Mouse (Mus musculus): ENCODE measurements around the gene Casc3. TPM values are rescaled to one million over a fixed set of nuclear protein-coding genes. Genes with fewer than 3 reads are reported as not detected.

The Casc3 gene
- polyA plus RNA-seq, 1 experiment, result 22.1 TPM

Other genes with a start within 250 kb of the Casc3 start
- 43.5 TPM for gene Ormdl3, start 217.5 kb upstream of the Casc3 start, polyA plus RNA-seq (2012; fragmentation: generic; extraction: Trizol)
- gene Lrrc3c, start 206.6 kb upstream of the Casc3 start, polyA plus RNA-seq (2012; fragmentation: generic; extraction: Trizol), result not detected
- gene Gm12355, start 179.2 kb upstream of the Casc3 start, polyA plus RNA-seq (2012; fragmentation: generic; extraction: Trizol), result 0.44 TPM
- gene Gsdma3, start 178.5 kb upstream of the Casc3 start, polyA plus RNA-seq (2012; fragmentation: generic; extraction: Trizol), result not detected
- not detected for gene Gsdma2, start 158.1 kb upstream of the Casc3 start, polyA plus RNA-seq (2012; fragmentation: generic; extraction: Trizol)
- 0.04 TPM for gene Gsdma, start 140.6 kb upstream of the Casc3 start, polyA plus RNA-seq (2012; fragmentation: generic; extraction: Trizol)
- 250 TPM for gene Psmd3, start 122.4 kb upstream of the Casc3 start, polyA plus RNA-seq (2012; fragmentation: generic; extraction: Trizol)
- not detected for gene Csf3, start 103.6 kb upstream of the Casc3 start, polyA plus RNA-seq (2012; fragmentation: generic; extraction: Trizol)
- gene Med24, start 75.5 kb upstream of the Casc3 start, polyA plus RNA-seq (2012; fragmentation: generic; extraction: Trizol), result 32.5 TPM
- 68.9 TPM for gene Thra, start 64.3 kb upstream of the Casc3 start, polyA plus RNA-seq (2012; fragmentation: generic; extraction: Trizol)
- gene Nr1d1, start 29.6 kb upstream of the Casc3 start, polyA plus RNA-seq (2012; fragmentation: generic; extraction: Trizol), result 49.1 TPM
- gene Msl1, start 9.4 kb upstream of the Casc3 start, polyA plus RNA-seq (2012; fragmentation: generic; extraction: Trizol), result 35.6 TPM
- gene Rapgefl1, start 31.9 kb downstream of the Casc3 start, polyA plus RNA-seq (2012; fragmentation: generic; extraction: Trizol), result 3.5 TPM
- 5.3 TPM for gene Wipf2, start 58.7 kb downstream of the Casc3 start, polyA plus RNA-seq (2012; fragmentation: generic; extraction: Trizol)
- gene Cdc6, start 102.9 kb downstream of the Casc3 start, polyA plus RNA-seq (2012; fragmentation: generic; extraction: Trizol), result 2.6 TPM
- gene Rara, start 122.9 kb downstream of the Casc3 start, polyA plus RNA-seq (2012; fragmentation: generic; extraction: Trizol), result 27.3 TPM
- gene Gjd3, start 178.1 kb downstream of the Casc3 start, polyA plus RNA-seq (2012; fragmentation: generic; extraction: Trizol), result 0.05 TPM
- gene Top2a, start 219.3 kb downstream of the Casc3 start, polyA plus RNA-seq (2012; fragmentation: generic; extraction: Trizol), result 39.9 TPM
- 58.6 TPM for gene Igfbp4, start 236.3 kb downstream of the Casc3 start, polyA plus RNA-seq (2012; fragmentation: generic; extraction: Trizol)